In the genomic region with DNA sequence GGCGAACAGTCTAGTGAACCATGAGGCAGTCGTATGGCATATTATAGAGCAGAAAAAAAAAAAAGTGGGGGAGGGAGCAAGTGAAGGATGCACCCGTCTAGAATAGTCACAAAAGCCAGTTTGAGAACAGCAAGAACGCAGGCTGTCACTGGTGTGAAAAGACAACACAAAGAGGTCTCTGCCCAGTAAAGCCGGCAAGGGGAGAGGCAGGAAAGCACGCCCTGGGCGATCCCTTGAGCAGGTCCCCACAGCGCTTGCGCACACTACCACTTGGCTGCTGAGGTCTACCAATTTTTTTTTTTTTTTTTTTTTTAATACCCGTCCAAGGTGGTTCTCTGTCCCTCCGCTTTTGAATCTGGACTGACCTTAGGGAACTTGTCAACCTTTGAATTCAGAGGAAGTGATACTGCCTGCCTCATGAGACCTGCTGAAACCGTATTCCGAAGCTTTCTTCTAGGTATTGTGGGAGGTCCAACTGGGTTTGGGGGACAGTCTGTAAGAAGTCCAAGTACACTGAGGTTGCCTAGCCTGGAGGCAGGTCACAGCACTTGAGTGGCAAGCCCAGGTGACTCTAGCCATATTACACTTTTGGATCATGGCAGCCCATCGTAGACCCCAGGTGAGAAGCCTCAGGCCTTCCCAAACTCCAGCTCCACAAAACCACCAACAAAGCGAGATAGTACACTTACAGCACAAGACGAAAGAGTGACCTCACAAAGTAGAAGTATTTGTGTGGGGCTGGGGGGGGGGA, we compare ENCODE assay signal across 9 mouse cellular contexts.
DNase-seq lines count a peak whose midpoint lies in the region; ATAC-seq and TF ChIP-seq lines count a peak whose summit lies in the region.
"Had no signal": no experiment of that assay in that cellular context is flagged by ENCODE, and none has a peak within 500 bp of the region (broad histone marks: within the 10 kb centered on the region; RNA-seq: fewer than 3 reads in every experiment).

No protein-coding gene starts in this region.

- no peak for TF ChIP-seq CTCF in gastrocnemius, adult 2 months (IDR thresholded peaks at IDR 0.05)
- no peak for TF ChIP-seq CTCF in stomach, postnatal 0 days (IDR thresholded peaks at IDR 0.05; ENCODE audit: low read depth)

- peaks cover 15% of the 10 kb centered on the region for H3K27me3 ChIP-seq in forebrain, embryonic 12.5 days
- no peaks in the 10 kb centered on the region for H3K27me3 ChIP-seq in stomach, postnatal 0 days (ENCODE audit: control insufficient read depth, insufficient read depth, low read length)

- peak; percentile 33; the same call in 1 of the 2 replicates for ATAC-seq in forebrain, embryonic 12.5 days (ENCODE audit: low FRiP score)
- ATAC-seq in stomach, postnatal 0 days (ENCODE audit: low FRiP score, low TSS enrichment) = no peak

- no peak for TF ChIP-seq EP300 in stomach, postnatal 0 days (optimal IDR thresholded peaks at IDR 0.05)

- peak overlapping the region; percentile 83 for H3K4me3 ChIP-seq in gastrocnemius, adult 2 months
- peak overlapping the region; percentile 44 for H3K4me3 ChIP-seq in forebrain, embryonic 12.5 days (replicated peaks)
- peak overlapping the region; percentile 45 for H3K4me3 ChIP-seq in stomach, postnatal 0 days (ENCODE audit: low read depth, low read length)

- H3K9me3 ChIP-seq in forebrain, embryonic 12.5 days = no peaks in the 10 kb centered on the region
- no peaks in the 10 kb centered on the region for H3K9me3 ChIP-seq in stomach, postnatal 0 days (ENCODE audit: control insufficient read depth, low read length)
- H3K9me3 ChIP-seq: G1E had no signal

- peak; percentile 65 for DNase-seq in gastrocnemius, adult 2 months
- no peak for DNase-seq in gastrocnemius, postnatal 4 days (ENCODE audit: low spot score in 2 of 2)
- DNase-seq in ZHBTc4 (ENCODE audit: low read depth, low spot score) = peak; percentile 75
- DNase-seq in induced T-regulatory cell, adult 2 months (ENCODE audit: low read depth) = peak; percentile 45
- DNase-seq in lung, postnatal 10 days = peak; percentile 63
- peak; percentile 61 for DNase-seq in stomach, postnatal 0 days (ENCODE audit: low spot score)
- DNase-seq in urinary bladder, adult 2 months (ENCODE audit: low spot score) = no peak

- H3K4me2 ChIP-seq in forebrain, embryonic 12.5 days = peak overlapping the region; percentile 85
- H3K4me2 ChIP-seq in stomach, postnatal 0 days (replicated peaks; ENCODE audit: low read depth) = peak overlapping the region; percentile 88

- peak overlapping the region; percentile 60 for H3K9ac ChIP-seq in forebrain, embryonic 12.5 days
- peak overlapping the region; percentile 61 for H3K9ac ChIP-seq in stomach, postnatal 0 days (ENCODE audit: low read length)

- peak overlapping the region; percentile 97 for H3K27ac ChIP-seq in gastrocnemius, adult 2 months
- peak overlapping the region; percentile 85 for H3K27ac ChIP-seq in forebrain, embryonic 12.5 days
- H3K27ac ChIP-seq in stomach, postnatal 0 days (replicated peaks) = no peak overlapping the region

- H3K4me1 ChIP-seq in forebrain, embryonic 12.5 days = peaks cover 33% of the 10 kb centered on the region
- H3K4me1 ChIP-seq in stomach, postnatal 0 days (replicated peaks; ENCODE audit: control insufficient read depth, insufficient read depth) = no peaks in the 10 kb centered on the region

- H3K36me3 ChIP-seq in forebrain, embryonic 12.5 days (replicated peaks) = no peaks in the 10 kb centered on the region
- H3K36me3 ChIP-seq in stomach, postnatal 0 days (ENCODE audit: control insufficient read depth, insufficient read depth, low read length) = no peaks in the 10 kb centered on the region
- H3K36me3 ChIP-seq: G1E had no signal

- intact Hi-C loops in gastrocnemius, adult 2 months (cut with DNase I) = no loop called here

- 25% methylated on average over 16 of the region's 16 CpGs for WGBS in forebrain, embryonic 12.5 days
- 39% methylated on average over 16 of the region's 16 CpGs for WGBS in stomach, postnatal 0 days

Comparison
In these comparisons a context has a peak if more than half of its experiments do, and no peak if none do; other contexts are left out.
1. DNase-seq: peak in gastrocnemius, adult 2 months (single experiment), ZHBTc4 (single experiment), induced T-regulatory cell, adult 2 months (single experiment), lung, postnatal 10 days (single experiment) and stomach, postnatal 0 days (single experiment); none in gastrocnemius, postnatal 4 days (0 of 2) and urinary bladder, adult 2 months (single experiment).
2. Peak in every context shown above with its lines, with median percentiles within 50 percentile points of each other: H3K4me3 ChIP-seq.